Mouse (Mus musculus) embryonic facial prominence, embryonic 11.5 days (tissue): ENCODE measurements at regions not wholly inside any gene's neighbourhood (a gene's known extent, or its start where the extent isn't known, plus 50 kb on each side); places are given as distances from the start of the nearest gene placed in this dataset.

ENCODE experiments used
- ATAC-seq: fragments of 200-750 bp; cut with Nextera tagmentation; replicated peaks from 2 replicates; pipeline ENCODE4 v1.8.0; 2017; ENCODE audit warnings: low read depth; ENCODE audit not compliant: insufficient number of reproducible peaks, low FRiP score, low TSS enrichment
- DNase-seq: peaks from one replicate; pipeline ENCODE4 v3.0.0-alpha.2; 2015; ENCODE audit warnings: low spot score
- H3K27ac ChIP-seq: fragments of 300-500 bp; sonication (generic); replicated peaks from 2 replicates; pipeline ENCODE4 v1.5.1; 2014; ENCODE audit warnings: mild to moderate bottlenecking, low read depth, low read length, control low read depth
- H3K27me3 ChIP-seq: fragments of 300-500 bp; sonication (generic); 2 replicates; pipeline ENCODE4 v1.6.1; 2014; ENCODE audit warnings: mild to moderate bottlenecking, low read length, moderate library complexity, mixed read lengths; ENCODE audit not compliant: control insufficient read depth, insufficient read depth
- H3K36me3 ChIP-seq: fragments of 300-500 bp; sonication (generic); replicated peaks from 2 replicates; pipeline ENCODE4 v1.6.1; 2014; ENCODE audit warnings: low read depth, mild to moderate bottlenecking, low read length, moderate library complexity, mixed read lengths; ENCODE audit not compliant: control insufficient read depth, insufficient read depth
- H3K4me1 ChIP-seq: fragments of 300-500 bp; sonication (generic); 2 replicates; pipeline ENCODE4 v1.6.1; 2014; ENCODE audit warnings: low read length, mixed read lengths; ENCODE audit not compliant: control insufficient read depth, insufficient read depth
- H3K4me2 ChIP-seq: fragments of 300-500 bp; sonication (generic); 2 replicates; pipeline ENCODE4 v1.6.1; 2014; ENCODE audit warnings: low read depth, mild to moderate bottlenecking, control low read depth, low read length, moderate library complexity
- H3K4me3 ChIP-seq: fragments of 300-500 bp; sonication (generic); 2 replicates; pipeline ENCODE4 v1.5.1; 2014; ENCODE audit warnings: low read depth, low read length, control low read depth
- H3K9ac ChIP-seq: fragments of 300-500 bp; sonication (generic); replicated peaks from 2 replicates; pipeline ENCODE4 v1.6.1; 2014; ENCODE audit warnings: mild to moderate bottlenecking, control low read depth, low read length
- H3K9me3 ChIP-seq: fragments of 300-500 bp; sonication (generic); replicated peaks from 2 replicates; pipeline ENCODE4 v1.6.1; 2016; ENCODE audit warnings: mild to moderate bottlenecking, low read length, inconsistent platforms, mixed read lengths; ENCODE audit not compliant: control insufficient read depth
- WGBS: fragments of 180-500 bp; shearing (Covaris S2); extraction: QIAGEN DNeasy Blood & Tissue Kit; methylation state at CpG from one replicate; pipeline ENCODE4 v1.1.7; 2014; 5-methylcytosine and 5-hydroxymethylcytosine counted together

- no peaks in the 10 kb centered on the region for H3K9me3 ChIP-seq
- 80% methylated on average over 2 of the region's 2 CpGs for WGBS
Measured at GRCm38 (mm10) chr1:141149899-141150298, 903.9 kb downstream of the Kcnt2 start.

GRCm38 (mm10) chr1:141154572-141154971, 908.6 kb downstream of the Kcnt2 start:
- H3K9ac ChIP-seq = no peak overlapping the region
- H3K36me3 ChIP-seq = no peaks in the 10 kb centered on the region
- DNase-seq = no peak
- no peaks in the 10 kb centered on the region for H3K27me3 ChIP-seq
- H3K4me2 ChIP-seq = no peak overlapping the region
- no peaks in the 10 kb centered on the region for H3K9me3 ChIP-seq
- H3K4me3 ChIP-seq = no peak overlapping the region
- WGBS = 76% methylated on average over 4 of the region's 4 CpGs
- H3K4me1 ChIP-seq = no peaks in the 10 kb centered on the region
- no peak overlapping the region for H3K27ac ChIP-seq
- ATAC-seq = no peak

More at GRCm38 (mm10) chr1:141149899-141150298, 903.9 kb downstream of the Kcnt2 start:
- H3K36me3 ChIP-seq = no peaks in the 10 kb centered on the region
- no peak overlapping the region for H3K4me3 ChIP-seq
- H3K4me2 ChIP-seq = no peak overlapping the region
- no peak for DNase-seq
- no peak overlapping the region for H3K27ac ChIP-seq
- no peak for ATAC-seq
- H3K9ac ChIP-seq = no peak overlapping the region
- H3K27me3 ChIP-seq = no peaks in the 10 kb centered on the region
- H3K4me1 ChIP-seq = no peaks in the 10 kb centered on the region

GRCm38 (mm10) chr1:141161772-141162171, 915.8 kb downstream of the Kcnt2 start:
- no peaks in the 10 kb centered on the region for H3K9me3 ChIP-seq
- H3K36me3 ChIP-seq = no peaks in the 10 kb centered on the region
- 92% methylated on average over 1 of the region's 1 CpGs for WGBS
- ATAC-seq = no peak
- no peaks in the 10 kb centered on the region for H3K4me1 ChIP-seq
- DNase-seq = no peak
- H3K27ac ChIP-seq = no peak overlapping the region
- H3K27me3 ChIP-seq = no peaks in the 10 kb centered on the region
- no peak overlapping the region for H3K9ac ChIP-seq
- H3K4me3 ChIP-seq = no peak overlapping the region
- no peak overlapping the region for H3K4me2 ChIP-seq
